Mouse (Mus musculus) left cerebral cortex, adult 18-20 months (tissue): ENCODE results near the gene Patz1. TPM values are rescaled to one million over a fixed set of nuclear protein-coding genes. Genes with fewer than 3 reads are reported as not detected.

ENCODE experiments used
- DNase-seq, 2 experiments: peaks; one replicate each; pipeline ENCODE4 v3.0.0; 2021 to 2022; ENCODE audit warnings: low spot score in 2 of 2, mixed read lengths in 1 of 2
- total RNA-seq, 2 experiments: library from RNA; stranded (reverse); gene quantifications; 2 replicates each; pipeline ENCODE4 v1.2.3; 2021

Patz1 gene
- total RNA-seq, 2 experiments from 2014 or later: 46.7 to 47.6 TPM

DNA sequence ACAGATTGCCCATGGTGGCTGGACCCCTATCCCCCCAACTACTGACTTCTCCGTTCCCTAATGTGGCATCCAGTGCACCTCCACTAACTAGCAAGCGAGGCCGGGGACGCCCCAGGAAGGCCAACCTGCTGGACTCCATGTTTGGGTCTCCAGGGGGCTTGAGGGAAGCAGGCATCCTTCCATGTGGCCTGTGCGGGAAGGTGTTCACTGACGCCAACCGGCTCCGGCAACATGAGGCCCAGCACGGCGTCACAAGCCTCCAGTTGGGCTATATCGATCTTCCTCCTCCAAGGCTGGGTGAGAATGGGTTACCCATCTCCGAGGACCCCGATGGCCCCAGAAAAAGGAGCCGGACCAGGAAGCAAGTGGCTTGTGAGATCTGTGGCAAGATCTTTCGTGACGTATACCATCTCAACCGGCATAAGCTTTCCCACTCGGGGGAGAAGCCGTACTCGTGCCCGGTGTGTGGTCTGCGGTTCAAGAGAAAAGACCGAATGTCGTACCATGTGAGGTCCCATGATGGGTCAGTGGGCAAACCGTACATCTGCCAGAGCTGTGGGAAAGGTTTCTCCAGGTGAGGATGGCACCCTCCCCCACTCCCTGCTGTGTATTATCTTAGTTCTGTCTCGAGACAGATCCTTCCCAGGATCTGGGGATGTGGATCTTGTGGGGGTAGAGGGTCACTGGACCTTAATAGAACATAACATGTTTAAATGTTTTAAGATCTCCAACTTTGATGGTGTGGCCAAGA is 2.8 kb downstream of the Patz1 start:
- DNase-seq: no peak

DNA sequence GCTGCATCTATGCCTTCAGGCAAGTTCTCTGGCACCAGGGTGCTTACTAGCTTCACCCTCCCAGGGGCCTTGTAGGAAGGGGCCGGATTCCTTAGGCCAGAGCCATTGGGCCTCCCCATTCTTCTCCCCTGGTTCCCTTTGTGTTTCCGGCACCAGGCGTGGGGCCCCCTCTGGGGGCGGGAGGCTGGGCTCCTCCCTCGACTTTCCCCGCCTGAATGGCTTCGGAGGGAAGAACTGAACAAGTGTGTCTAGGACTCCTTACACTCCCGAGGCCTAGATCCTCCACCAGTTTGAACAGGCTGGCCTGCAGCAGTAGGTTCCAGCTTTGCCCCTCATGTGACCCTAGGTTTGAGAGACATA is 3.4 kb downstream of the Patz1 start:
- peak in 1 of 2 experiments; percentile 23 for DNase-seq

DNA sequence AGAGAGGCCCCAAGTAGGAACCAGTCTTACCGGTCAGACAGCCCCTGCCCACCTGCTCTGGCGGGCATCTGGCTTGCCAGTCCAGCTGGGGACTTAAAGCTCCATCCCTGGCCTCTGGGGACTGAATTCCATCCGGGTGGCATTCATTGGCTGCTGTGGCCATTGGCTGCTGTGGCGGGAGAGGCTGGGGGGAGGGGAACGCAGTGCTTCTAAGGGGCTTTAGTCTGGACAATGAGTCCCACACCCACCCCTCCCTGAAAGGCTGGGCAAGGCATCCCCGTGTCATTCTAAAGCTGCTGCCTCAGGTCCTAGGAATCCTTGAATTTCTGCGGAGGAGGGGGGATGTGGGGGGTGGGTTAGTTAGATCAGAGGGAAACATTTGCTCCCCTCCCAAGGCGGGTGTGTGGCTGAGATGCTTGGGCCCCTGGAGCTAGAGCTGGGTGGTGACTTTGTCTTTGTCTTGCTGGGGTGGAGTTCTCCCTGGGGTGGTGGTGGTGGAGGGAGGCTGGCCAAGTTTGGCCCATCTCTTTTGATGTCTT is 4.1 kb downstream of the Patz1 start:
- DNase-seq: no peak

DNA sequence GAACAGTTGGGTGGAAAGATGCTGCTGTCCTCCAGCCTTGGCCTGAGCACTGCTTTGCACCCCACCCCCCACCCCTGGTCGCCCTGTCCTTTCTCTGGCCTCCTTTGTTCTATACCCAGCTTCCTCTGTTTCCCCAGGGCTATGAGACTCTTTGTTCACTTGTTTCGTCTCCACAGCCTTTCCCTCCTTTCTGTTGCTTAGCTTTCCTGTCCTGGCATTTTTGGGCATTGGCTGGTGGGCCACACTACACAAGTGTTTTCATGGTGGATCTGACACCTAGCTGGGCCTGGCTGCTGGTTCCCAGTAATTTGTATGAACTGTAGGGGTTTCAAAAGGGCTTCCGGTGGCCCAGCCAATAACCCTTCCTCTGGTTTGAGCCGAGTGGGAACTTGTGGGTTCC is 4.7 kb downstream of the Patz1 start:
- no peak for DNase-seq

DNA sequence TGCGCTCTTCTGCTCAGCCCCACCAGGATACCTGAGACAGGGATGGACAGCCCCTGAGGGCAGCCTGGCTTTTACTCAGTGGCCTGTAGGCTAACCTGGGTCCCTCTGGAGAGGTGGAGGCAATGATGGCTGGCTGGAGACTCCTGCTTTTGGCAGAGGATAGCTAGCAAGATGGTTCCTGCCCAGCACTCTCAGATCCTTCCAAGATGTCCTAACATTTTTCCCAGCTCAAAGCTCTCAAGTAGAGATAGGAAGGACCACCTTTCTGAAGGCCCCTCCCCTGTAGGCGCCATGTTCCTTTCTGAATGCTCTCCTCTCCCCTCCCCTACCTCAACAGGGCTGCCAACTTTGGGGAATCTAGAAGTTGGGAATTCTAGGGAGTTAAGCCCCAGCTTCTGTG is 6.0 kb downstream of the Patz1 start:
- DNase-seq: no peak

DNA sequence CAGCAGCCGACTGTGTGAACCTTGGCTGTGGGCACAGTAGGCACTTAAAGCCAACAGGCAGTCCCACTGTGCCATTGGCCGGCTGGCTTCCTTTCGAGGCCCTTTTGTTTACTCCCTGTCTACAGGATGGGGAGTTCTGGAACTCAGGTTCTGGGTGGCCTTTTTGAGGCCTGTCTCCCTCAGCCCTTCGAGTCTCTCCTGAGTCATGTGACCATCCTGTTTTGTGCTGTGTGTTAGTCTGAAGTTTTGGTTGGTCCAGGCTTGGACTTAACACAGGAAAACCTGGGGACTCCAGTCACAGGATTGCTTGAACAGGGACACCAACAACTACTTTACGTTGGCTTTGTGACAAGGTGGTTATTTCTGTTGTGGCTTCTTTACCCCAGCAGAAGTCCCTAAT is 7.4 kb downstream of the Patz1 start:
- no peak for DNase-seq

DNA sequence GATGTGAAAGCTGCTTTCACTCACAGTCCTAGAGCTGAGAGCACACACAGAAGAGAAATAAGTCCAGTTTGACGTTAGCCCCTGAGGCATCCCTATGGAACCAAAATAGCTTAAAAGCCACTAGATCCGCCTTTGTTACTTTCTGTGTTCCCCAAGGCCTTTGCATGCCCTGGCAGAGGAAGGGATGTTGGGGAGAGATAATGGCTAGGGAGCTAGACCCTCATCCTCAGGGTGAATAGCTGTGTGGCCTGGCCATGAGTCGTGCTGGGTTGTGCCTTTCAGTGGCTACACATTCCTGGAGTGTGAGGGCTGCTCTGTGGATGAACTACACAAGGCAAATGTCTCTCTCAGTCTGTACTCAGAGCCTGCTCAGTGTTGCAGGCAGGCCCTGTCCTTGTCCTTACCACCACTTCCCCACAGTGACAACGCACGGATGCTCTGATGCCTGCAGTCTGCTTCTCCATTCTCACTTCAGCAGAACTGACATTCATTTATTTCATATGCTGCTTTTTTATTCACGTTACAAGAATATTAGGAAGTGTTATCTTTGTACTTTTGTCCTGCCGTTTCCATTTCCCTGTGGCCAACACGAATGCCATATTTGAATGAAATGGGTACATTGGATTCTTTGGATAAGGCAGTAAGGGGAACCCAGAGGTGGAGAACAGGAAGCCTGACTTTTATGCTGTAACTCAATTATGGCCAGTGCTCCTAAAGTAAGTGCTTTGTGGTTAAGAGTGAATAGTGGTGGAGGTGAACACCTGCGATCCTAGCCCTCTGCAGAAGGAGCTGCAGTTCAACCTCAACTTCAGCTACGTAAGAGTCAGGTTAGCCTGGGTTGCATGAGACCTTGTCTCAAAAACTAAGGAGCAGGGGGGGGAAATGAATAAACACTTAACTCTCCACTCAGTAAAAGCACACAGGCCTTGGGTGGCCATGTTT is 9.5 kb downstream of the Patz1 start:
- DNase-seq: no peak

DNA sequence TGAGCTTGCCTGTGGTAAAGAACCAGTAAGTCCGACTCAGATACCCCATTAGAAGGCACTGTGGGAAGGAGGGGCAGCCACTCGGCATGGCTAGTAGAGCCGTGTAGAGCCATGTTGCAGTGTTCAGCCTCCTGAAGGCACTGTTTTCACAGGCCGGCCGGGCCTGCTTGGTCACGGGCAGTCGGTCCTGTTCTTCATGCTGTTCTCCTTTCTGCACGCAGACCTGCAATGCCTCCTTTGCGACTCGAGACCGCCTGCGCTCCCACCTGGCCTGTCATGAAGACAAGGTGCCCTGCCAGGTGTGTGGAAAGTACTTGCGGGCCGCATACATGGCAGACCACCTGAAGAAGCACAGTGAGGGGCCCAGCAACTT is 10.1 kb downstream of the Patz1 start:
- no peak for DNase-seq

DNA sequence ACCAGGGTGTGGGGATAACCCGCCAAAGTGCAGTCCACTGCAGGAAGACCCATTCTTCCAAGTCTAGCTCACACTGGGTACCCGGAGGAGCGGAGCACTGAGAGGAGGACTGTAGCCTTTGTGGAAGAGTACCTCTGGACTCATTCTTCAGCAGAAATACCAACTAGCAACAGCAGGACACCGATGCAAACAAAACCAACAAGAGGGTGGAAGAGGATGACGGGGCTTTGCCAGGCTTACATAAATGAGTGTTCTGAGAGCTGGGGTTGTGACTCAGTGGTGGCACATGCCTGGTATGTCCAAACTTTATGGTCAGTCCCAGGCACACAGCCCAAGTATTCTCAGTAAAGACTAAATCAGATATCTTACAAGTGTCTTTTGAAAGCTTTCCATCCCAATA is 12.4 kb downstream of the Patz1 start:
- no peak for DNase-seq

DNA sequence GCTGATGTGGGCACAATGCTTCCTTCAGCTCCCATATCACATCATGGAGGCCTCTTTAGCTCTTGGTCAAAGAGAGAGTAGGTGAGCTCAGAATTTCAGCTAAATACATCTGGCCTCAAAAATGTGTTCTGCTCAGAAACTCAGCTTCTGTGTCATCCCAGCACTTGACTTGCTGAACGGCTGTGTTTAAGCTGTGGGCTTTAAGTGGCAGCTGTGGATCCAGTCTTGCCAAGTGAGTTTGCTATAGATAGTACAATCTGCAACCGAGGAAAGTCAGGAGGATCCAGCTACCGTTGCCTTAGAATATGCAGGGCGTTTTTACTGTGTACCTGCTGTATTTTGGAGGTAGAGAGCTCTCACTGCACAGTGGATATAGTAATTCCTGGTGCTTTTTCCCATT is 13.7 kb downstream of the Patz1 start:
- DNase-seq: peak; percentile 34 to 53

DNA sequence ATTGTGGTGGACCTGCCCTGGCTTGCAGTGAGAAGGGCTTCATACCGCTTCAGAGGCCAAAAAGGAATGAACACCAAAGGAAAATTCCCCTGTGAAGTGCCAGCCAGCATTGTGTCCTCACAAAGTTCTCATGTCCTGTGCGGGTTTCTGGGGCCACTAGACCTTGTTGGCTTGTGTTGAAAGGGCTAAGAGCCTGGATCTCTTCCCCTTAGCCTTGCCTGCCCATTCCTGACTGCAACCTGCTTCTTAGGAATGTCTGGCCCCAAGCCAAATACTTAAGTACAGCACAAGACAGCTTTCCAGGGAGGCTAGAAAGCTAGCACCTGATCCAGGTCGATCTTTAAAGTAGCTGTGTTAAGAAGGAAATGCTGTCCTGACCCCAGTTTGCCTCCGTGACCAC is 14.1 kb downstream of the Patz1 start:
- DNase-seq: no peak

DNA sequence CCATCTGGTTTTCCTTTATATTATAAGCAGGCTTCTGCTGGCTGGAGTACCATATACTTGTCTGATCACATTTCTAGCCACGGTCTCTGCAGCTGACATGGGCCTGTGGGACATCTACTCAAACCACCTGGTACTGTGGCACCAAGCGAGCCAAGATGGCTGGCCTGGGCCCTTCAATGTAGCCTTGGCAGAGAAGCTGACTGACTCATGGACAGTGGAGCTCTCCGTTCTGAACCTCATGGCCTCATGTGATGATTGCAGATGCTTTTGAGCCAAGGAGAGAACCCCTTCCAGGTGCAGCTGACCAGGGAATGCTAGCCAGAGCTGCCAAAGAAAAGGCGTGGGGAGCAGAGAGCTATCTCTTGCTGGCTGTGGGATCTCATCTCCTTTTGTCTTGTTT is 17.1 kb downstream of the Patz1 start:
- no peak for DNase-seq

DNA sequence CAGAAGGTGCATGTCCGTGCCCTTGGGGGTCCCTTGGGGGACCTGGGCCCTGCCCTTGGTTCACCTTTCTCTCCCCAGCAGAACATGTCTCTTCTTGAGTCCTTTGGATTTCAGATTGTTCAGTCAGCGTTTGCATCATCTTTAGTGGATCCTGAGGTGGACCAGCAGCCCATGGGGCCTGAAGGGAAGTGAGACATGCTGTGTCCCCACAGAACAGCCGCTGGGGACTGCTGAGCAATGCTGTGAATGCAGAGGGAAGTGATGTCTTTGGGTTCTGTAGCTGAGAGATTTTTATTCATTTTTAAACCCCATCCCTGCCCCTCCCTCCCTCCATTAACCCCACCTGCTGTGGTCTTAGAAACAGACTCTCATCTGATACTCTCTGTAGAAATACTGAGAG is 19.2 kb downstream of the Patz1 start:
- no peak for DNase-seq

DNA sequence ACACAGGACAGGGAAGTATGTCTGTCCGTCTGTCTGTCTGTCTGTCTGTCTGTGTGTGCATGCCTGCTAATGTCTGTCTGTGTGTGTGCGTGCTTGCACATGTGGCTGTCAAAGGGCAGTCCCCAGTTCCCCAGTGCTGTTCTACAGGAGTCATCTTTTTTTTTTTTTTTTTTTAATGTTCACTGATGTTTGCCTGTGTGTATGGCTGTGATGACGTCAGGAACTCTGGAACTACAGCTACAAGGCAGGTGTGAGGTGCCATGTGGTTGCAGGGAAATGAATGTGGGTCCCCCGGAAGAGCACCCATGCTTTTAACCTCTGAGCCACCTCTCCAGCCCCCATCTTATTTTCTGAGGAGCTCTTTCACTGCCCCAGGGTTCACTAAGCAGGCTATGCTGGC is 21.2 kb downstream of the Patz1 start:
- DNase-seq: no peak

DNA sequence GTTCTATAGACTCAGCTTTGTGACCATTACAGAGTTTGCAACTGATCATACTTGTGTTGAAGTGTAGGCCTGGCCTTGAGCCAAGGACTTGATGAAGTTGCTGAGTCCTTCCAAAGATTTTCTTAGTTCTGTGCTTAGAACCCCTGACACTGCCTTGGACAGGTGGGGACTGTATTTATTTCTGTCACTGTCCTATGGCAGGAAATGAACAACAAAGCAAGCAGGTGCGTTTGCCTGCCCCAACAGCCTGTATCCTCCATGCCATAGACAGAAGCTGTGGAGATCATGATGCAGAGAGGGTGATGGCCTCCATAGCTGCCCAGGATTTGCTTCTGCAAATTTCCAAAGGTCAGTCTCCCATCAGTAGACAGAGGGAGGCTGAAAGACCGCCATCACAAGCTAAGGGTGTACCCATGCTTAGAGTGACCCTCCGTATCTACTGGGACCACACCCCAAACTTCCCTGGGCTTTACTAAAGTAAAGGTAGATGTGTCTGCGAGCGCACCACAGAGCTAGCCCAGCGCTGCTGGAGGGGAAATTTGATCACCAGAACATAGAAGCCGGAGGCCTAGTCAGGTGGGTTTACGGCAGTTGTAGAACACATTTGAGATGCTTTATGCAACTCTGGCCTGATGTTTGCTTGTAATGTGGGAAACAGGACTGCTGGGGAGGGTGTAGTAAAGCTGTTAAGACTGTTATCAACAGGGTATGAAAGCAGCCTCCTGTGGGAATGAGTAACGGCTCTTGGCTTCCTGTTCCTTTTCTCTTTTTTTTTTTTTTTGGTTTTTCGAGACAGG is 22.3 kb downstream of the Patz1 start:
- DNase-seq: no peak

DNA sequence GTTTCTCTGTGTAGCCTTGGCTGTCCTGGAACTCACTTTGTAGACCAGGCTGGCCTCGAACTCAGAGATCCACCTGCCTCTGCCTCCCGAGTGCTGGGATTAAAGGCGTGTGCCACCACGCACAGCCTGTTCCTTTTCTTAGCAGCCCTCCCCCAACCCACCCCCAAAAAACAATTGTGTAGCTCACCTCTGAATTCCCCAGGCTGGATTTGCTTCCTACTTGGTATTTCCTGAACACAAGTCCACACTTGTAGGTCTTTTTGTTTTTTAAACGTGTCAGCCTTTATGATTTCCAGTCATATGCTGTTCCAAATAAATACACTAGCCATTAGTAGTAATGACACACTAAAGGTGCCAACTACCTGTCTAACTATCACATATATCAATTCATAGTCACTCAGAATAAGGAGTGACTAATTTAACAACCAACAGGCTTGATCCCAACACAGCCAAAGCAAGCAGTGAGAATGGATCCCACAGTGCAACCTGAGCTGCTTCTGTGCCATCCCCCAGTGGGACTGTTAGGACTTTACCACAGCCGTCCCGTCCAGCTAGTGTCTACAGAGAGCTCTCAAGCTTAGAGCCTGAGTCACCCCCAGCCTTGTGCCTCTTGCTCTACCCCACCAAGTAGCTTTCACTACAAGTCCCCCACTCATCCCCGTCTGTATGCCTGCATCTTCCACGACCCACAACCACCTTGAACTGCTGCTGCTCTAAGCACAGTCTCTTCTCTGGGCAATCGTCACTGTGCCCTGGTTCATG is 23.1 kb downstream of the Patz1 start:
- DNase-seq: no peak

DNA sequence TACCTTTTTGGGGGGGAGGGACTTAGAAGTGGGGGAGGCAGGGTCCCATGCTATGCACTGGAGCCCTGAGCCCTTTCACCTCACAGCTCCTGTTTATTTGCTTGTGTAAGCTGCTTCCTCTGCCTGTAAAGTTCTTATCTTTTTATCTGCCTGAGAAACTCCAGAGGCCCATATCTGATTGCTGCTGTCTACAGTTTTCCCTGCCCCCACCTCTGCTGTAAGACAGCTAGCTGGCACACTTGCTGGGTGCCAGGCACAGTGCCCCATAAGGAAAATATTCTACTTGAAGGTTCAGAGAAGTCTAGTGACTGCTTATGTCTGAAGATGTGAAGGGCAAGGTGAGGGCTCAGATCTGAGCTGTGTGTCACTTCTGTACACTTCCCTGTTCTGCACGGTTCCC is 24.6 kb downstream of the Patz1 start:
- no peak for DNase-seq

DNA sequence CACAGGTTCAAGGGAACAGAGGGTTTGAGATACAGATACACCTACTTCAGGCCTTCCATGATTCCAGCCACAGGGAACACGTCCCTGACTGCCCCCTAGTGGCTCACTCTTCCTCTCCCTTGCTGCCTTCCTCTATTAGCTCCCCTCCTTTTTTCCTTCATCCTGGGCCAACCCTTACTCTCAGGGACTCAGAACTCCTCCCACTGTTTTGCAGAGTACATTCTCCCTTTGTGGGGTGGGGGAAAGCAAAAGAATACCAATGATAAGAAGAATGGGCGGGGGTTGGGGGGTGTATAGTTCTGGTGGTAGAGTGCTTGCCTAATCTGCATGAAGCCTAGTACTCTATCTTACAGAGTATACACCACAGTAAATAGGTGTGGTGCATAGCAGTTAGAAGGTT is 25.5 kb downstream of the Patz1 start:
- peak; percentile 59 to 71 for DNase-seq

DNA sequence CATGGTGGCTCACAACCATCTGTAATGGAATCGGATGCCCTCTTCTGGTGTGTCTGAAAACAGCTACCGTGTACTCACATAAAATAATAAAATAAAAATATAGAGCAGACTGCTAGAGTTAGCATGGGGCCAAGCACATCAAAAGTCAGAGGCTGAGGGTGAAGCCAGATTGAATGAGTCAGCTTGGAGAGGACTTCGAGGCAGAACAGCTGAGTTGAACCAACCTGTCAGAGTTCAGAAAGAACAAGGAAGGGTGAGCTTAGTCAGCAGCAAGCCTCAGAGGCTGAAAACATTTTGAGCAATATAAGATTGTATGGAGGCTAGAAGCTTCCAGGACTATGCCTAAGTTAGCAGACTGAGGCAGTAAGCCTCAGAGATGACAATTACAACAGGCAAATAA is 29.6 kb downstream of the Patz1 start:
- no peak for DNase-seq

DNA sequence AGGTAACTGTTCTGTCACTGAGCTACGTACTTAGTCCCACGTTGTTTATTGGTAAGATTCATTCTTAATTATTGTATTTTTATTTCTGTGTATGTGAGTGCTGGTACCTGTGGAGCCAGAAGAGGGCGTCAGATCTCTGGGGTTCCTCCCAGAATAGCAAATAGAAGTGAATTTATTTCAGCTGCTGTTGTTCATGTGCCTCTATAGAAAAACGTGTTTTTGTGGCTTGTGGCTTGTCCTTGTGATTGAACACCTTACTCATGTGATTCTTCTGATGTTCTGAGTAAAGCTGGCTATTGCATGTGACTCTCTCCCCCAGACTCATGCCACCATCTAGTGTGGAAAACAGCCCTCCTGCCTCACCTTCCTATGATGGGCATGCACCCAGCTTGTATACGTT is 39.6 kb downstream of the Patz1 start:
- no peak for DNase-seq
